Comparison of ENCODE assay signal across 11 mouse cellular contexts in genomic region chr7:78954619-78955018, GRCm38 (mm10).
"Had no signal": no experiment of that assay in that cellular context is flagged by ENCODE, and none has a peak within 500 bp of the region (broad histone marks: within the 10 kb centered on the region; RNA-seq: fewer than 3 reads in every experiment).

No protein-coding gene starts in this region.

- H3K4me3 ChIP-seq: intestine, embryonic 15.5 days; kidney, embryonic 15.5 days; left cerebral cortex, adult 2 months; liver, embryonic 12.5 days; midbrain, embryonic 12.5 days; myocyte; neural tube, embryonic 15.5 days; stomach, embryonic 15.5 days had no signal

- DNase-seq: kidney, adult 18-20 months; right cerebral cortex, postnatal 14 days; thymus, postnatal 36 days had no signal

- H3K27ac ChIP-seq: intestine, embryonic 15.5 days; kidney, embryonic 15.5 days; left cerebral cortex, adult 2 months; liver, embryonic 12.5 days; midbrain, embryonic 12.5 days; neural tube, embryonic 15.5 days; stomach, embryonic 15.5 days had no signal
